Mouse (Mus musculus) thymus, postnatal 14 days (tissue): ENCODE measurements at regions not wholly inside any gene's neighbourhood (a gene's known extent, or its start where the extent isn't known, plus 50 kb on each side); places are given as distances from the start of the nearest gene placed in this dataset.

Experiments
- DNase-seq: peaks from one replicate; pipeline ENCODE4 v3.0.0; 2021

- no peak for DNase-seq
Observed at GRCm38 (mm10) chrX:99540087-99540576, 69.1 kb upstream of the Pja1 start.

- no peak for DNase-seq
Observed at GRCm38 (mm10) chrX:99539684-99540083, 68.6 kb upstream of the Pja1 start.

DNA sequence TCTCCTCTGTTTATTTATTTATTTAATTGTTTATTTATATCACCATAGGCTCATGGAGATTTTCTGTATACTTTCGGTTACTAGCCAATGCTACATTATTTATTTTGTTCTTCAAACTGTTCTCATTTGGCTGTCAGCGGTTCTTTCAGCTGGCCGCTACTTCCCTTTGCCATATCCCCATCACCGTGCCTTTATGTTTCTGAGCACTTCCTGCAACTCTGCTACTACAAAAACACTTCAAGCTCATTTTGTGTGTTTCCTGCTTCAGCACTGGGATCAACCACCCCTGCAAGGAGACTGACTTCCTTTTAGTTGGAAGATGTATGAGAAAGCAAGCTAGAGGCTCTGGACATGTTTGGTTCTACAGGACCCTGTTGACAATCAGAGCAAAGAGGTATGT lies 66.7 kb upstream of the Pja1 start:
- DNase-seq: no peak

GRCm38 (mm10) chrX:99534922-99535321 lies 63.8 kb upstream of the Pja1 start:
- no peak for DNase-seq

DNA sequence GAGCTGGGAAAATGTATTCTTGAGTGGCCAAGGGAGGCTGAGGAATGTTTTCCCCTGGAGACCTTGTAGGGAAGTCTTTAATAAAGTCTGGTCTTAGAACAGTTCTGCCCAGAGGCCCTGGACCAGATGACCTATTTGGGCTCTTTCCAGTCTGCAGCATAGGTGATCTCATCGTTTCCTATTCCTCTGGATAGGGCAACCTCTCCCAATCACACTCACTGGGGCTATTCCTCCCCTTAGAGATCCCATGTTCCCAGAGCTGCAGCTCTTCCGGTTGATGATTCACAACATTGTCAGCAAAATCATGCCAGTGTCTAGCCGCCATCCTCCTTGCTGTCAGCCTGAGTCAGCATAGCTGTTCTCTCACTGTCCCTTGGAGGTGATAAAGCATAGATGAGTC lies 60.1 kb upstream of the Pja1 start:
- no peak for DNase-seq

DNA sequence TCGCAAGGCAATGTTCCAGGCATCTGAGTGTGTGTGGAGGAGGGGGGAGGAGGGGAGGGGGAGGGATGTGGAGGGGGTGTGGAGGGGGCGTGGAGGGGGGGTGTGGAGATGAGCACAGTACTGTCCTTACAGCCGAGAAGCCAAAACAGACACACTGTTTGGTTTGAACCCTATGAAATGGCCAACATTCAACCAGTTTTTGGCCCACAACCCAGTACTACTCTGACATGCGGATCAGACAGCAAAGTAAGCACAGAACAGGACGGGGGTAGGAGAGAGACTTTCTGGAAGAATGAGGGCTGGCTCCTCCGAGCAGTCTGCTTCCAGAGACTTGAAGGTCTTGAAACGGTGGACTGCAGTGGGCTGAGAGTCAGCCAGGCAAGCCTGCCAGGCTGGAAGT lies 59.4 kb upstream of the Pja1 start:
- DNase-seq: no peak

GRCm38 (mm10) chrX:99523306-99523705 lies 52.2 kb upstream of the Pja1 start:
- no peak for DNase-seq

GRCm38 (mm10) chrX:99522830-99523229 lies 51.8 kb upstream of the Pja1 start:
- DNase-seq: peak; percentile 65

GRCm38 (mm10) chrX:99522289-99522688 lies 51.2 kb upstream of the Pja1 start:
- no peak for DNase-seq

DNA sequence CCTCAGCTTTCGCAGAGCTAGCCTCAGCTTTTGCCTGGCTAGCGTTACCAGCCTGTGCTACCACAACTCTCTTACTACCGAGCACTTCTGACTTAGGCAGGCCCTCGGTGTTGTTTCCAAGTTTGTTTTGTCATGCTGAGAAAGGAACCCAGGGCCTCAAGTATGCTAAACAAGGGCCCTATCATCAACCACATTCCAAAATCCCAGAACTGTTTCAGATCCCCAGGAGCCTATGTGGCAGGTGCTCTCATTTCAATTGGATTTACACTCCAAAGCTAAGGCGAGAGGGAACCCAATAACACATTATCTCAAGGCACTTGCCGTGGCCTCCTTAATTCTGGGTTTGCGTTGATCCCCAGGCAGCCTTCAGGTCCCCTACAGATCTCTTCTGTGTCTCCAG lies 50.8 kb upstream of the Pja1 start:
- DNase-seq: no peak
